In genomic region chr5:139817292-139817691, GRCm38 (mm10) we compare ENCODE assay signal across 10 mouse cellular contexts. TPM values are rescaled to one million over a fixed set of nuclear protein-coding genes. Genes with fewer than 3 reads are reported as not detected.
A peak's percentile ranks its signal among the peaks of the same experiment; 100 is the strongest.
DNase-seq lines count a peak whose midpoint lies in the region; ATAC-seq and TF ChIP-seq lines count a peak whose summit lies in the region.
"Had no signal": no experiment of that assay in that cellular context is flagged by ENCODE, and none has a peak within 500 bp of the region (broad histone marks: within the 10 kb centered on the region; RNA-seq: fewer than 3 reads in every experiment).

No protein-coding gene starts in this region.

- H3K9me3 ChIP-seq in liver, embryonic 16.5 days (replicated peaks; ENCODE audit: control insufficient read depth, low read length), result no peaks in the 10 kb centered on the region
- H3K9me3 ChIP-seq in heart, embryonic 10.5 days, result no peaks in the 10 kb centered on the region
- H3K9me3 ChIP-seq: embryonic facial prominence, embryonic 13.5 days; limb, embryonic 13.5 days had no signal

- TF ChIP-seq CTCF in kidney, adult 2 months (conservative IDR thresholded peaks at IDR 0.05; ENCODE audit: insufficient read depth, insufficient read length, low read depth, low read length), result peak; percentile 81
- TF ChIP-seq CTCF in C2C12 (IDR thresholded peaks at IDR 0.05; ENCODE audit: control insufficient read depth, insufficient read depth, insufficient read length), result peak; percentile 45

- ATAC-seq in liver, embryonic 16.5 days (ENCODE audit: low read depth), result no peak

- 0% methylated on average over 1 of the region's 1 CpGs for WGBS in kidney, adult 2 months
- 5% methylated on average over 1 of the region's 1 CpGs for WGBS in liver, embryonic 16.5 days (ENCODE audit: insufficient replicate concordance)
- 3% methylated on average over 1 of the region's 1 CpGs for WGBS in heart, embryonic 10.5 days

- no peak overlapping the region for H3K27ac ChIP-seq in kidney, adult 2 months (ENCODE audit: insufficient read depth, low read depth, low read length)
- peak overlapping the region; percentile 76; the same call in 1 of the 2 replicates for H3K27ac ChIP-seq in liver, embryonic 16.5 days (ENCODE audit: low read length)
- no peak overlapping the region for H3K27ac ChIP-seq in heart, embryonic 10.5 days
- H3K27ac ChIP-seq: embryonic facial prominence, embryonic 13.5 days; limb, embryonic 13.5 days had no signal

- no peaks in the 10 kb centered on the region for H3K4me1 ChIP-seq in kidney, adult 2 months (ENCODE audit: control insufficient read depth, insufficient read depth, low read length)
- H3K4me1 ChIP-seq in liver, embryonic 16.5 days (ENCODE audit: control insufficient read depth, low read depth, low read length), result peaks cover 55% of the 10 kb centered on the region
- H3K4me1 ChIP-seq in heart, embryonic 10.5 days, result peaks cover 26% of the 10 kb centered on the region
- H3K4me1 ChIP-seq: embryonic facial prominence, embryonic 13.5 days had no signal

- H3K27me3 ChIP-seq in kidney, adult 2 months (replicated peaks; ENCODE audit: control insufficient read depth, insufficient read depth, low read length), result no peaks in the 10 kb centered on the region
- H3K27me3 ChIP-seq in C2C12 (ENCODE audit: control insufficient read depth, insufficient read depth, insufficient read length), result peaks cover 13% of the 10 kb centered on the region
- H3K27me3 ChIP-seq in liver, embryonic 16.5 days (ENCODE audit: control insufficient read depth, insufficient read depth, low read depth, low read length), result peaks cover 3% of the 10 kb centered on the region
- peaks cover 30% of the 10 kb centered on the region for H3K27me3 ChIP-seq in heart, embryonic 10.5 days (ENCODE audit: insufficient read depth, poor library complexity, severe bottlenecking)

- no peaks in the 10 kb centered on the region for H3K36me3 ChIP-seq in kidney, adult 2 months (ENCODE audit: control insufficient read depth, insufficient read depth, low read length)
- peaks cover 2% of the 10 kb centered on the region for H3K36me3 ChIP-seq in C2C12 (ENCODE audit: control insufficient read depth, insufficient read depth)
- H3K36me3 ChIP-seq in liver, embryonic 16.5 days (ENCODE audit: control insufficient read depth, insufficient read depth), result no peaks in the 10 kb centered on the region
- H3K36me3 ChIP-seq in heart, embryonic 10.5 days, result peaks cover 10% of the 10 kb centered on the region

- DNase-seq in kidney, adult 2 months, result no peak
- DNase-seq in kidney, adult 11 months, result no peak
- DNase-seq in ZHBTc4 (ENCODE audit: low read depth, low spot score), result peak; percentile 42
- DNase-seq in adrenal gland, adult 8-10 months, result no peak
- DNase-seq in heart, embryonic 10.5 days (ENCODE audit: low spot score), result no peak

- no peaks in the 10 kb centered on the region for H3K79me2 ChIP-seq in C2C12 (ENCODE audit: control insufficient read depth, insufficient read depth)

- H3K79me3 ChIP-seq in C2C12 (ENCODE audit: low read depth), result no peaks in the 10 kb centered on the region

- H3K4me2 ChIP-seq in liver, embryonic 16.5 days (ENCODE audit: low read depth, low read length), result no peak overlapping the region
- H3K4me2 ChIP-seq: embryonic facial prominence, embryonic 13.5 days; limb, embryonic 13.5 days had no signal

- TF ChIP-seq POLR2A in kidney, adult 2 months (IDR thresholded peaks at IDR 0.05; ENCODE audit: low read depth, low read length), result no peak

- no peak overlapping the region for H3K4me3 ChIP-seq in kidney, adult 2 months (ENCODE audit: insufficient read depth, low read depth, low read length)
- no peak overlapping the region for H3K4me3 ChIP-seq in C2C12 (ENCODE audit: insufficient read depth, poor library complexity, severe bottlenecking)
- no peak overlapping the region for H3K4me3 ChIP-seq in liver, embryonic 16.5 days (ENCODE audit: low read depth, low read length)
- no peak overlapping the region for H3K4me3 ChIP-seq in heart, embryonic 10.5 days
- H3K4me3 ChIP-seq: embryonic facial prominence, embryonic 13.5 days; limb, embryonic 13.5 days had no signal

- H3ac ChIP-seq in C2C12 (ENCODE audit: control insufficient read depth, insufficient read length, low read depth), result no peak overlapping the region

- H3K9ac ChIP-seq in liver, embryonic 16.5 days (ENCODE audit: low read depth, low read length), result no peak overlapping the region
- H3K9ac ChIP-seq: embryonic facial prominence, embryonic 13.5 days; limb, embryonic 13.5 days had no signal

TF ChIP-seq in C2C12, 6 proteins besides CTCF, POLR2A, EP300 and RAD21:
- TF ChIP-seq CEBPB (IDR thresholded peaks at IDR 0.05; ENCODE audit: low read depth) (no peak), MYOD1 (IDR thresholded peaks at IDR 0.05; ENCODE audit: control insufficient read depth, insufficient read length, low read depth) (no peak), MAX (IDR thresholded peaks at IDR 0.05) (no peak), USF1 (IDR thresholded peaks at IDR 0.05; ENCODE audit: low read depth) (no peak), MYOG (IDR thresholded peaks at IDR 0.05; ENCODE audit: control insufficient read depth, extremely low read depth, insufficient read length) (no peak), FOSL1 (IDR thresholded peaks at IDR 0.05; ENCODE audit: insufficient read depth, low read length, poor library complexity, severe bottlenecking) (no peak)

RNA-seq across cellular contexts. Expression of gene Tmem184a, which starts 2.4 kb away (rescaled TPM):
- 69.7 and 90.2 TPM in 2 replicates for polyA plus RNA-seq in kidney, adult 2 months (2012; rRNA removed)
- polyA plus RNA-seq in C2C12 (2012; fragmentation: generic; extraction: Trizol), result 0.13 TPM
- polyA plus RNA-seq in liver, embryonic 16.5 days (2015; fragmentation: Nextera tagmentation; extraction: Ambion mirVana), result 0.95 and 1.7 TPM in 2 replicates
- under 1 TPM; 0.07 to 0.67 (median 0.21) TPM for total RNA-seq in adrenal gland, adult 8-10 months (2022)
- 2.8 and 3.6 TPM in 2 replicates for polyA plus RNA-seq in heart, embryonic 10.5 days (2016; fragmentation: Nextera tagmentation; extraction: Ambion mirVana)

RNA-seq across cellular contexts. Expression of gene Gm26938, which starts 8.9 kb away (rescaled TPM):
- polyA plus RNA-seq in kidney, adult 2 months (2012; rRNA removed), result not detected in 2 replicates
- 0.14 TPM for polyA plus RNA-seq in C2C12 (2012; fragmentation: generic; extraction: Trizol)
- polyA plus RNA-seq in liver, embryonic 16.5 days (2015; fragmentation: Nextera tagmentation; extraction: Ambion mirVana), result 0.14 TPM in 1 of 2 replicates, not detected in the other
- total RNA-seq in adrenal gland, adult 8-10 months (2022), result not detected
- polyA plus RNA-seq in heart, embryonic 10.5 days (2016; fragmentation: Nextera tagmentation; extraction: Ambion mirVana), result not detected in 2 replicates
- polyA plus RNA-seq: gonadal fat pad, adult 2 months; limb, embryonic 13.5 days had no signal

RNA-seq across cellular contexts. Expression of gene Psmg3, which starts 9.4 kb away (rescaled TPM):
- 24.4 and 29.2 TPM in 2 replicates for polyA plus RNA-seq in kidney, adult 2 months (2012; rRNA removed)
- polyA plus RNA-seq in C2C12 (2012; fragmentation: generic; extraction: Trizol), result 68.8 TPM
- 35.6 and 37.7 TPM in 2 replicates for polyA plus RNA-seq in liver, embryonic 16.5 days (2015; fragmentation: Nextera tagmentation; extraction: Ambion mirVana)
- 10 to 100 TPM; 21.2 to 26.6 (median 23.3) TPM for total RNA-seq in adrenal gland, adult 8-10 months (2022)
- 57.0 and 76.5 TPM in 2 replicates for polyA plus RNA-seq in heart, embryonic 10.5 days (2016; fragmentation: Nextera tagmentation; extraction: Ambion mirVana)

RNA-seq across cellular contexts. Expression of gene Mafk, which starts 26.0 kb away (rescaled TPM):
- polyA plus RNA-seq in kidney, adult 2 months (2012; rRNA removed), result 20.5 and 22.2 TPM in 2 replicates
- 11.9 TPM for polyA plus RNA-seq in C2C12 (2012; fragmentation: generic; extraction: Trizol)
- 43.3 and 44.6 TPM in 2 replicates for polyA plus RNA-seq in liver, embryonic 16.5 days (2015; fragmentation: Nextera tagmentation; extraction: Ambion mirVana)
- total RNA-seq in adrenal gland, adult 8-10 months (2022), result 10 to 100 TPM; 28.7 to 45.0 (median 30.4) TPM
- 20.7 and 25.1 TPM in 2 replicates for polyA plus RNA-seq in heart, embryonic 10.5 days (2016; fragmentation: Nextera tagmentation; extraction: Ambion mirVana)

RNA-seq across cellular contexts. Expression of gene Ints1, which starts 41.8 kb away (rescaled TPM):
- polyA plus RNA-seq in kidney, adult 2 months (2012; rRNA removed), result 40.1 and 42.2 TPM in 2 replicates
- 43.1 TPM for polyA plus RNA-seq in C2C12 (2012; fragmentation: generic; extraction: Trizol)
- 10.4 and 11.2 TPM in 2 replicates for polyA plus RNA-seq in liver, embryonic 16.5 days (2015; fragmentation: Nextera tagmentation; extraction: Ambion mirVana)
- total RNA-seq in adrenal gland, adult 8-10 months (2022), result 10 to 100 TPM; 59.3 to 74.4 (median 65.0) TPM
- polyA plus RNA-seq in heart, embryonic 10.5 days (2016; fragmentation: Nextera tagmentation; extraction: Ambion mirVana), result 30.3 and 31.3 TPM in 2 replicates

Comparison
In these comparisons a context has a peak if more than half of its experiments do, and no peak if none do; other contexts are left out.
1. RNA of gene Tmem184a, which starts 2.4 kb away (polyA plus RNA-seq): 69.7 to 90.2 TPM in kidney, adult 2 months; 2.8 to 3.6 TPM in heart, embryonic 10.5 days, 0.95 to 1.7 TPM in liver, embryonic 16.5 days and 0.13 TPM in C2C12 (single experiment); every median in the first group is over 10 times any median in the second.